Mouse (Mus musculus): ENCODE measurements around the gene Ackr4.

DNA sequence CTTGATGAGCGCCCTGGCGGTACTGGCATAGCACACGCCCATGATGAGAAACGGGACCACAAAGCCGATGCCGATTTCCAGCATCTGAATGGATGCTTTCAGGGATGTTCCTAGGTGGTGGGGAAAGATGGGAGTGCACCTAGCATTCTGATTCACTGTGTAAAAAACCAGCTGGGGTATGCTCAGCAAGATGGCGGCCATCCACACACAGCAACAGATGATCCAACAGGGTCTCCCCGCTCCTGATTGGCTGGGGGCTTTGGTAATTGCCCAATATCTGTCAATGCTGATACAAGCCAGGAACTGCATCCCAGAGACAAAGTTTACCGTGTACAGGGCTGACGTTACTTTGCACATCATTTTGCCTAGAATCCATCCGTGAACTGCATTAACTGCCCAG lies 27.7 kb downstream of the Ackr4 start:
- no peak for TF ChIP-seq CTCF (IDR thresholded peaks at IDR 0.05; ENCODE audit: insufficient read depth, low read length)
- TF ChIP-seq POLR2A (IDR thresholded peaks at IDR 0.05; ENCODE audit: borderline replicate concordance, extremely low read depth, low read depth, low read length), result no peak

Measured in lung, adult 2 months (tissue).